16 mouse cellular contexts compared by ENCODE assay signal in the genomic region with DNA sequence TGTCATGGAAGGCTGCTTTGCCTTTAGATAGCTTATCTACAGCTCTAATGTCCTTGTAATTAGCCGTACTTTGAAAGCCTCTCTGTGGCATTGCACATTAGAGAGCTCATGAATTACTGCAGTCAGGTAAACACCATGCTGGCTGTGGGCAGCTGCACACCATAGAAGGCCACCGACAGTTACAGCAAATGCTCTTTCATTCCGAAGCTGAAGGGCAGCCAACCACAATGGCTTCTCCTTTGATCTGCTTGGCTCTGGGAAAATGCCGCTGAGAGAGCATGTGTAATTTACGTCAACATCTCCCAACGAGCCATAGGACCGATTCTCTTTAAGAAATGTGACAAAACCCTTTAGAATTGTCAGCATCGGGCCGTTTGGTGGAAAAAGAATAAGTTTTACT. TPM values are rescaled to one million over a fixed set of nuclear protein-coding genes. Genes with fewer than 3 reads are reported as not detected.
DNase-seq lines count a peak whose midpoint lies in the region; ATAC-seq and TF ChIP-seq lines count a peak whose summit lies in the region.
"Had no signal": no experiment of that assay in that cellular context is flagged by ENCODE, and none has a peak within 500 bp of the region (broad histone marks: within the 10 kb centered on the region; RNA-seq: fewer than 3 reads in every experiment).

No protein-coding gene starts in this region.

- intact Hi-C loops in heart, postnatal 10 days (cut with DNase I) = no loop called here

- peak; percentile 81; the same call in 1 of the 2 replicates for ATAC-seq in neural tube, embryonic 12.5 days (ENCODE audit: low FRiP score, low read depth)
- ATAC-seq in erythroblast, adult 5-6 weeks (replicated peaks; ENCODE audit: low FRiP score, poor library complexity, severe bottlenecking) = no peak
- ATAC-seq: Patski had no signal

- no peaks in the 10 kb centered on the region for H3K9me3 ChIP-seq in neural tube, embryonic 12.5 days
- H3K9me3 ChIP-seq: heart, embryonic 12.5 days; liver, embryonic 13.5 days had no signal

- no peak overlapping the region for H3K27ac ChIP-seq in neural tube, embryonic 12.5 days
- H3K27ac ChIP-seq: liver, embryonic 13.5 days had no signal

- no peak for TF ChIP-seq CTCF in brain, embryonic 14.5 days (IDR thresholded peaks at IDR 0.05; ENCODE audit: borderline replicate concordance, extremely low read depth, insufficient read depth, insufficient read length)

- H3K36me3 ChIP-seq in neural tube, embryonic 12.5 days = no peaks in the 10 kb centered on the region
- H3K36me3 ChIP-seq: heart, embryonic 12.5 days; liver, embryonic 13.5 days had no signal

- no peak overlapping the region for H3K9ac ChIP-seq in neural tube, embryonic 12.5 days
- H3K9ac ChIP-seq: heart, embryonic 12.5 days; liver, embryonic 13.5 days had no signal

- H3K4me3 ChIP-seq in neural tube, embryonic 12.5 days = no peak overlapping the region
- H3K4me3 ChIP-seq: heart, embryonic 12.5 days; liver, embryonic 13.5 days had no signal

- H3K4me2 ChIP-seq in neural tube, embryonic 12.5 days (replicated peaks) = peak overlapping the region; percentile 27; the same call in 1 of the 2 replicates
- H3K4me2 ChIP-seq: heart, embryonic 12.5 days; liver, embryonic 13.5 days had no signal

- no peaks in the 10 kb centered on the region for H3K27me3 ChIP-seq in neural tube, embryonic 12.5 days (replicated peaks)
- H3K27me3 ChIP-seq: CH12.LX; heart, embryonic 12.5 days; liver, embryonic 13.5 days; Patski had no signal

- DNase-seq in heart, adult 11 months = peak; percentile 46
- no peak for DNase-seq in heart, postnatal 10 days
- DNase-seq in adrenal gland, postnatal 14 days = peak; percentile 24
- peak; percentile 84 for DNase-seq in brain, embryonic 14.5 days (ENCODE audit: low read depth)
- DNase-seq in kidney, postnatal 14 days = no peak
- DNase-seq: cerebellum, adult 9-10 months; gastrocnemius, postnatal 10 days; kidney, adult 11 months; liver, embryonic 13.5 days; lung, postnatal 36 days; spleen, adult 18-20 months had no signal

- no peak for TF ChIP-seq POLR2A in brain, embryonic 14.5 days (IDR thresholded peaks at IDR 0.05; ENCODE audit: borderline replicate concordance, extremely low read depth, insufficient read depth, insufficient read length, poor library complexity, severe bottlenecking)

- WGBS in neural tube, embryonic 12.5 days = 9% methylated on average over 9 of the region's 9 CpGs

- H3K4me1 ChIP-seq in neural tube, embryonic 12.5 days = peaks cover 8% of the 10 kb centered on the region; the same call in 1 of the 2 replicates
- H3K4me1 ChIP-seq: heart, embryonic 12.5 days; liver, embryonic 13.5 days had no signal

RNA-seq across cellular contexts. Expression of a gene that starts 38.7 kb away (rescaled TPM):
- 1 to 10 TPM; 6.4 to 9.0 TPM for total RNA-seq in heart, postnatal 10 days (2021)
- 2.8 and 3.6 TPM in 2 replicates for total RNA-seq in adrenal gland, postnatal 14 days (2021)
- 3.2 and 4.2 TPM in 2 replicates for polyA plus RNA-seq in brain, embryonic 14.5 days (2012; rRNA removed)
- 0.43 and 0.50 TPM in 2 replicates for polyA plus RNA-seq in neural tube, embryonic 12.5 days (2016; fragmentation: Nextera tagmentation; extraction: Ambion mirVana)
- total RNA-seq in erythroblast, adult 5-6 weeks (2015; ENCODE audit: low replicate concordance) = not detected in 2 replicates
- not detected in 2 replicates for total RNA-seq in erythroblast, adult 5-6 weeks (2017; ENCODE audit: low replicate concordance)
- total RNA-seq: CH12.LX had no signal
- polyA plus RNA-seq: Patski had no signal

Comparison
In these comparisons a context has a peak if more than half of its experiments do, and no peak if none do; other contexts are left out.
1. DNase-seq: peak in heart, adult 11 months (single experiment), adrenal gland, postnatal 14 days (single experiment) and brain, embryonic 14.5 days (single experiment); none in heart, postnatal 10 days (0 of 2) and kidney, postnatal 14 days (single experiment).